Mouse (Mus musculus): ENCODE data around the gene Gm7073. TPM values are rescaled to one million over a fixed set of nuclear protein-coding genes. Genes with fewer than 3 reads are reported as not detected.

Gene Gm7073
- polyA plus RNA-seq, 1 experiment from 2014 or later = not detected

- Histone ChIP-seq H3K9ac (no peak overlapping the region), H3K36me3 (no peaks in the 10 kb centered on the region), H3K4me3 (no peak overlapping the region), H3K9me3 (replicated peaks) (no peaks in the 10 kb centered on the region), H3K4me2 (no peak overlapping the region), H3K27me3 (no peaks in the 10 kb centered on the region), H3K27ac (no peak overlapping the region), H3K4me1 (replicated peaks) (no peaks in the 10 kb centered on the region)
- no peak for ATAC-seq (replicated peaks; ENCODE audit: insufficient number of reproducible peaks, insufficient read depth, low FRiP score, low read depth)
Observed at GRCm38 (mm10) chrX:60495308-60495707, 43.7 kb downstream of the Gm7073 start.

GRCm38 (mm10) chrX:60463786-60464185, 75.3 kb downstream of the Gm7073 start:
- no peak overlapping the region for H3K4me3 ChIP-seq
- H3K27ac ChIP-seq = no peak overlapping the region
- H3K4me2 ChIP-seq = no peak overlapping the region
- no peak overlapping the region for H3K9ac ChIP-seq
- no peaks in the 10 kb centered on the region for H3K27me3 ChIP-seq
- H3K4me1 ChIP-seq (replicated peaks) = no peaks in the 10 kb centered on the region
- no peaks in the 10 kb centered on the region for H3K9me3 ChIP-seq (replicated peaks)
- WGBS = 9% methylated on average over 2 of the region's 2 CpGs
- no peak for ATAC-seq (replicated peaks; ENCODE audit: insufficient number of reproducible peaks, insufficient read depth, low FRiP score, low read depth)
- no peaks in the 10 kb centered on the region for H3K36me3 ChIP-seq

DNA sequence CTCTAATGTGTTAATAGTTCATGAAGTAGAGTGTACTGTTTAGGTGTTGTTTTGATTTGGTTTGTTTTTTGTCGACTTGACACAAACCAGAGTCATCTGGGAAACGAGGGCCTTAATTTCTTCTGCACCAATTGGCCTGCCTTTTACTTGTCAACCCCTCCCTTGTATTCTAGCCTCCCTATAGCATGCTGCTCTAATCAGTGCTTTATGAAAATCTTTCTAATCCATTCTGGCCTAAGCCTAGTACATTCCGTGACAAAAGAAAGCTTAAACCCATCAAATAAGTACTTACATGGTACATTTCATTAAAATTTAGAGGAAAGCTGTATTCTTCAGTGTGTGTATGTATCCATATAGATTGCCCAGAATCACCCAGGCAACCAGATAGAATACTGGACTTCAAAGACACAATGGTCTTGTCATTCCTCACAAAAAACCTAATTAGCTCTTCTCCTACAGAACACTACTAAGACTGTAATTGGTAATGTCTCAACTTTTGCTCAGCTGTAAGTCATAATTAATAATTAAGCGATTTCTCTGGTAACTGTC, 124.4 kb downstream of the Gm7073 start:
- 58% methylated on average over 4 of the region's 4 CpGs for WGBS

GRCm38 (mm10) chrX:60405681-60406080, 133.4 kb downstream of the Gm7073 start:
- Histone ChIP-seq H3K4me1 (replicated peaks) (no peaks in the 10 kb centered on the region), H3K4me2 (no peak overlapping the region), H3K4me3 (no peak overlapping the region), H3K36me3 (no peaks in the 10 kb centered on the region), H3K9me3 (replicated peaks) (no peaks in the 10 kb centered on the region), H3K9ac (no peak overlapping the region), H3K27ac (no peak overlapping the region), H3K27me3 (no peaks in the 10 kb centered on the region)
- 68% methylated on average over 4 of the region's 4 CpGs for WGBS
- no peak for ATAC-seq (replicated peaks; ENCODE audit: insufficient number of reproducible peaks, insufficient read depth, low FRiP score, low read depth)

More for the DNA sequence above, 124.4 kb downstream of the Gm7073 start:
- ATAC-seq (replicated peaks; ENCODE audit: insufficient number of reproducible peaks, insufficient read depth, low FRiP score, low read depth) = no peak
- H3K4me1 ChIP-seq (replicated peaks) = no peaks in the 10 kb centered on the region
- no peaks in the 10 kb centered on the region for H3K27me3 ChIP-seq
- no peaks in the 10 kb centered on the region for H3K36me3 ChIP-seq
- H3K4me3 ChIP-seq = no peak overlapping the region
- no peak overlapping the region for H3K4me2 ChIP-seq
- no peaks in the 10 kb centered on the region for H3K9me3 ChIP-seq (replicated peaks)
- H3K9ac ChIP-seq = no peak overlapping the region
- no peak overlapping the region for H3K27ac ChIP-seq

DNA sequence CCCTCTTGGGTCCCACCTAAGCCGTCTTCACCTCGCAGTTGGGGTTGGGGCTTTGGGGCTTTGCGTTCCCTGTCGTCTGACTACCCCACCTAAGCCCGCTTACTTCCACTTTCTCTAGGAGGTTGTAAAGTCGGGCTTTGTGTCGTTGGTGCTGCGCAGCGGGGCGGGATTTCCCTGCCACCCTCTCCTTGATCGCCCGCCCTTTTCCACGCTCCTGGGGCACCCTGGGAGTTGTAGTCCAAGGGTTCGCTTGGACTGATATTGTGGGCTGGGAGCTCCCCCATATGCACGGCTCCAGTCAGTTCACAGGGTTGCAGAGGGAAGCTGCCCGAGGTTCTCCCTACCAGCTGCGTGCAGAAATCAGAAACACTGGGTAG, 134.4 kb downstream of the Gm7073 start:
- no peaks in the 10 kb centered on the region for H3K36me3 ChIP-seq
- H3K4me2 ChIP-seq = peak overlapping the region; percentile 53
- H3K27ac ChIP-seq = peak overlapping the region; percentile 96
- peak overlapping the region; percentile 75 for H3K4me3 ChIP-seq
- no peaks in the 10 kb centered on the region for H3K4me1 ChIP-seq (replicated peaks)
- H3K9me3 ChIP-seq (replicated peaks) = no peaks in the 10 kb centered on the region
- peak overlapping the region; percentile 87 for H3K9ac ChIP-seq
- WGBS = 10% methylated on average over 17 of the region's 17 CpGs
- no peaks in the 10 kb centered on the region for H3K27me3 ChIP-seq
- peak; percentile 92 for ATAC-seq (replicated peaks; ENCODE audit: insufficient number of reproducible peaks, insufficient read depth, low FRiP score, low read depth)

DNA sequence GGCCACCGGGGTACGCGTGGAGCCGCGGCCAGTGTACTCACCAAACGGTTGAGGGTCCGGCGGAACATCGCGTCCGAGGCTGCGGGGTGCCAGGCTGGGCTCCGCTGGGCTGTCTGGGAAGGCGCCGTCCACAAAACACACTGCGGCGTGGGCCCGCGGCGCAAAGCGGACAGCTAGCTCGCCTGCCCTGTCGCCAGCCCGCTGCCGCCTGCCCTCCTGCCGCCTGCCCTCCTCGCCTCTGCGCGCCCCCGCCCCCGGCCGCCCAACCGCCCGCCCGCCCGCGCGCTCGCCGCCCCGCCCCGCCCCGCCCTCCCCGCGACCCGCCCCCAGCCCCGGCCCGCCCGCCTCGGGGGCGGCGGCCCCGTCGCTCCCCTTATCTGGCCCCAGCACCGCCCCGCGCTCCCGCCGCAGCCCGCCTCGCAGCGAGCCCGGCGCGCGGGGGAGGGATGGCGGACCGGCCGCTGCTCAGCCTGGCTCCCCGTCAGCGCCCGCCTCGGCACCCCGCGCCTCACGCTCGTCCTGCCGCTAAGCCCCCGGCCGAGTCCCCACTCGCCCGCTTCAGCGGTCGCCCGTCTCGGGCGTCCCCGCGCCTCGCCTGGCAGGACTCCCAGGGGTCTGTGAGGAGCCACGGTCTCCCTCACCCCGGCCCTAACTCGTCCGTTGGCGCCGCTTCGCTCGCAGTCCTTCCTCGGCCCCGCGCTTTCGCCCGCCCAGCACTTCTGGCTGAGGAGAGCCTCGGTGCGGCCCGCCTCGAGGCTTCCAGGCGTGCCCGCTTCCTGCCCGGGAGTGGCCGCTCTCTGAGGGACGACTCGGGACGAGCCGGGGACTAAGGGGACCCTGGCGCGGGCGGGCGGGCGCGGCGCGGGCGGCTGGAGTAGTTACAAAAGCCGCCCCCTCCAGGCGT, 135.0 kb downstream of the Gm7073 start:
- H3K4me1 ChIP-seq (replicated peaks) = no peaks in the 10 kb centered on the region
- 16% methylated on average over 67 of the region's 126 CpGs for WGBS
- H3K9me3 ChIP-seq (replicated peaks) = no peaks in the 10 kb centered on the region
- no peaks in the 10 kb centered on the region for H3K27me3 ChIP-seq
- H3K4me3 ChIP-seq = peak overlapping the region; percentile 75
- ATAC-seq (replicated peaks; ENCODE audit: insufficient number of reproducible peaks, insufficient read depth, low FRiP score, low read depth) = peak; percentile 87
- peak overlapping the region; percentile 96 for H3K27ac ChIP-seq
- no peaks in the 10 kb centered on the region for H3K36me3 ChIP-seq
- H3K9ac ChIP-seq = peak overlapping the region; percentile 87
- peak overlapping the region; percentile 75 for H3K4me2 ChIP-seq

GRCm38 (mm10) chrX:60403062-60403763, 135.8 kb downstream of the Gm7073 start:
- H3K27me3 ChIP-seq = no peaks in the 10 kb centered on the region
- peak overlapping the region; percentile 70 for H3K9ac ChIP-seq
- H3K4me3 ChIP-seq = peak overlapping the region; percentile 75
- peak; percentile 36; the same call in 1 of the 2 replicates for ATAC-seq (replicated peaks; ENCODE audit: insufficient number of reproducible peaks, insufficient read depth, low FRiP score, low read depth)
- H3K36me3 ChIP-seq = no peaks in the 10 kb centered on the region
- 17% methylated on average over 38 of the region's 46 CpGs for WGBS
- H3K27ac ChIP-seq = peak overlapping the region; percentile 56
- no peaks in the 10 kb centered on the region for H3K4me1 ChIP-seq (replicated peaks)
- no peaks in the 10 kb centered on the region for H3K9me3 ChIP-seq (replicated peaks)
- peak overlapping the region; percentile 75 for H3K4me2 ChIP-seq

- H3K27ac ChIP-seq = no peak overlapping the region
- no peak for ATAC-seq (replicated peaks; ENCODE audit: insufficient number of reproducible peaks, insufficient read depth, low FRiP score, low read depth)
- 59% methylated on average over 4 of the region's 4 CpGs for WGBS
Observed at GRCm38 (mm10) chrX:60394292-60394691, 144.8 kb downstream of the Gm7073 start.

DNA sequence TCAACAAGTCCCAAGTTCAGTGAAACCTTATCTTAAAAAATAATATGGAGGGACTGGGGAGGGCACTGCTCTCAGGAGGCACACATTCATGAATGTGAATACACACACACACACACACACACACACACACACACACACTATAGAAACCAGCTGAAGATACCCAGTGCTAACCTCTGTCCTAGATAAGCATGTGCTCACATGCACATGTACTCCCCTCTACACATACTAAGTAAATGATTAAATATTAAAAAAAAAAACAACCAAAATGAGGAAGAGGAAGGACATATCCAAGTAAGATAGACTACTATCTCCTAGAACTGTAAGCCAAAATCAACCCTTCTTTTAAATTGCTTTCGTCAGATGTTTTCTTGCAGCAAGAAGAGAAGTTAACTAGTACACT, 152.2 kb downstream of the Gm7073 start:
- H3K27me3 ChIP-seq = no peaks in the 10 kb centered on the region
- no peak overlapping the region for H3K27ac ChIP-seq
- no peak for ATAC-seq (replicated peaks; ENCODE audit: insufficient number of reproducible peaks, insufficient read depth, low FRiP score, low read depth)
- H3K9me3 ChIP-seq (replicated peaks) = no peaks in the 10 kb centered on the region
- H3K36me3 ChIP-seq = no peaks in the 10 kb centered on the region
- no peak overlapping the region for H3K4me3 ChIP-seq
- H3K4me1 ChIP-seq (replicated peaks) = no peaks in the 10 kb centered on the region
- H3K9ac ChIP-seq = no peak overlapping the region
- WGBS = 72% methylated on average over 1 of the region's 1 CpGs
- no peak overlapping the region for H3K4me2 ChIP-seq

More at GRCm38 (mm10) chrX:60394292-60394691, 144.8 kb downstream of the Gm7073 start:
- H3K36me3 ChIP-seq = no peaks in the 10 kb centered on the region
- no peak overlapping the region for H3K4me3 ChIP-seq
- H3K4me1 ChIP-seq (replicated peaks) = no peaks in the 10 kb centered on the region
- no peaks in the 10 kb centered on the region for H3K27me3 ChIP-seq
- no peak overlapping the region for H3K9ac ChIP-seq
- no peak overlapping the region for H3K4me2 ChIP-seq
- H3K9me3 ChIP-seq (replicated peaks) = no peaks in the 10 kb centered on the region
